Mouse (Mus musculus) heart, embryonic 14.5 days (tissue): ENCODE results near the gene Sptb. TPM values are rescaled to one million over a fixed set of nuclear protein-coding genes. Genes with fewer than 3 reads are reported as not detected.

Experiments
- ATAC-seq: fragments of 200-750 bp; cut with Nextera tagmentation; 2 replicates; pipeline ENCODE4 v1.8.0; 2017; ENCODE audit warnings: low read depth, moderate TSS enrichment; ENCODE audit not compliant: insufficient number of reproducible peaks, insufficient read depth, low FRiP score
- H3K27ac ChIP-seq, 2 experiments: fragments of 200-500 bp in 1 of 2; fragments of 300-500 bp in 1 of 2; sonication (generic) in 1 of 2; replicated peaks in 1 of 2; 2 replicates each; pipeline ENCODE4 v1.5.1; 2012 to 2014; ENCODE audit warnings: low read depth in 2 of 2, low read length in 2 of 2, control low read depth in 1 of 2, mild to moderate bottlenecking in 1 of 2, mixed read lengths in 1 of 2; ENCODE audit not compliant: control insufficient read depth in 1 of 2, insufficient read depth in 1 of 2
- H3K27me3 ChIP-seq: fragments of 300-500 bp; sonication (generic); 2 replicates; pipeline ENCODE4 v1.6.1; 2014; ENCODE audit warnings: mild to moderate bottlenecking, low read length, control low read depth; ENCODE audit not compliant: control insufficient read depth, insufficient read depth
- H3K36me3 ChIP-seq: fragments of 300-500 bp; sonication (generic); 2 replicates; pipeline ENCODE4 v1.6.1; 2014; ENCODE audit warnings: mild to moderate bottlenecking, control low read depth, low read length, mixed read lengths; ENCODE audit not compliant: control insufficient read depth, insufficient read depth
- H3K4me1 ChIP-seq, 2 experiments: fragments of 200-500 bp in 1 of 2; fragments of 300-500 bp in 1 of 2; sonication (generic) in 1 of 2; 2 replicates each; pipeline ENCODE4 v1.6.1; 2012 to 2014; ENCODE audit warnings: low read length in 2 of 2, control low read depth in 1 of 2, mixed read lengths in 1 of 2; ENCODE audit not compliant: control insufficient read depth in 2 of 2, insufficient read depth in 2 of 2
- H3K4me2 ChIP-seq: fragments of 300-500 bp; sonication (generic); 2 replicates; pipeline ENCODE4 v1.6.1; 2014; ENCODE audit warnings: mild to moderate bottlenecking, low read length
- H3K4me3 ChIP-seq, 2 experiments: fragments of 200-500 bp in 1 of 2; fragments of 300-500 bp in 1 of 2; sonication (generic) in 1 of 2; 2 replicates each; pipeline ENCODE4 v1.5.1; 2012 to 2014; ENCODE audit warnings: low read length in 2 of 2, mild to moderate bottlenecking in 2 of 2, control low read depth in 1 of 2, low read depth in 1 of 2, moderate library complexity in 1 of 2; ENCODE audit not compliant: control insufficient read depth in 1 of 2, insufficient read depth in 1 of 2
- H3K9ac ChIP-seq: fragments of 300-500 bp; sonication (generic); 2 replicates; pipeline ENCODE4 v1.6.1; 2014; ENCODE audit warnings: mild to moderate bottlenecking, low read length
- H3K9me3 ChIP-seq: fragments of 300-500 bp; sonication (generic); 2 replicates; pipeline ENCODE4 v1.6.1; 2016; ENCODE audit warnings: low read length, control low read depth; ENCODE audit not compliant: control insufficient read depth
- WGBS: fragments of 180-500 bp; shearing (Covaris S2); extraction: QIAGEN DNeasy Blood & Tissue Kit; methylation state at CpG from one replicate; pipeline ENCODE4 v1.1.7; 2014; 5-methylcytosine and 5-hydroxymethylcytosine counted together
- polyA plus RNA-seq: library from polyadenylated mRNA; unstranded; fragments of >200 nt; fragmentation: Nextera tagmentation; extraction: Ambion mirVana; gene quantifications from 2 replicates; pipeline ENCODE4 v1.2.1, GENCODE M21; 2014

The Sptb gene
- polyA plus RNA-seq, 1 experiment from 2014 or later: 7.4 TPM

GRCm38 (mm10) chr12:76608241-76608640, 102.1 kb downstream of the Sptb start:
- Histone ChIP-seq H3K27ac (no peak overlapping the region), H3K4me3 (no peak overlapping the region), H3K9me3 (no peaks in the 10 kb centered on the region), H3K27me3 (no peaks in the 10 kb centered on the region), H3K4me2 (no peak overlapping the region), H3K4me1 (no peaks in the 10 kb centered on the region), H3K9ac (no peak overlapping the region), H3K36me3 (peaks cover 16% of the 10 kb centered on the region; the same call in 1 of the 2 replicates)
- 80% methylated on average over 11 of the region's 11 CpGs for WGBS
- ATAC-seq: no peak

GRCm38 (mm10) chr12:76605837-76606236, 104.5 kb downstream of the Sptb start:
- no peak overlapping the region for H3K9ac ChIP-seq
- H3K4me3 ChIP-seq: no peak overlapping the region
- H3K9me3 ChIP-seq: no peaks in the 10 kb centered on the region
- H3K4me1 ChIP-seq: no peaks in the 10 kb centered on the region
- H3K27me3 ChIP-seq: no peaks in the 10 kb centered on the region
- H3K4me2 ChIP-seq: no peak overlapping the region
- no peak for ATAC-seq
- H3K27ac ChIP-seq: no peak overlapping the region
- 68% methylated on average over 3 of the region's 3 CpGs for WGBS
- peaks cover 16% of the 10 kb centered on the region for H3K36me3 ChIP-seq

GRCm38 (mm10) chr12:76604546-76604945, 105.8 kb downstream of the Sptb start:
- H3K27ac ChIP-seq: no peak overlapping the region
- peaks cover 23% of the 10 kb centered on the region for H3K36me3 ChIP-seq
- no peak for ATAC-seq
- H3K27me3 ChIP-seq: no peaks in the 10 kb centered on the region
- WGBS: 81% methylated on average over 4 of the region's 4 CpGs
- no peak overlapping the region for H3K9ac ChIP-seq
- no peaks in the 10 kb centered on the region for H3K4me1 ChIP-seq
- H3K4me2 ChIP-seq: no peak overlapping the region
- no peaks in the 10 kb centered on the region for H3K9me3 ChIP-seq
- no peak overlapping the region for H3K4me3 ChIP-seq

- peaks cover 20% of the 10 kb centered on the region for H3K36me3 ChIP-seq
- 75% methylated on average over 9 of the region's 9 CpGs for WGBS
- no peak overlapping the region for H3K27ac ChIP-seq
- H3K9ac ChIP-seq: no peak overlapping the region
- no peaks in the 10 kb centered on the region for H3K4me1 ChIP-seq
- no peaks in the 10 kb centered on the region for H3K27me3 ChIP-seq
- H3K9me3 ChIP-seq: no peaks in the 10 kb centered on the region
- no peak overlapping the region for H3K4me2 ChIP-seq
- H3K4me3 ChIP-seq: no peak overlapping the region
- no peak for ATAC-seq
Observed at GRCm38 (mm10) chr12:76603779-76604178, 106.6 kb downstream of the Sptb start.

- no peak for ATAC-seq
- WGBS: 74% methylated on average over 24 of the region's 24 CpGs
- H3K36me3 ChIP-seq: peaks cover 18% of the 10 kb centered on the region; the same call in 1 of the 2 replicates
- no peak overlapping the region for H3K27ac ChIP-seq
- no peak overlapping the region for H3K4me2 ChIP-seq
- H3K4me1 ChIP-seq: peaks cover 8 to 13% of the 10 kb centered on the region in 2 experiments; a peak in 3 of 4 replicates
- H3K9ac ChIP-seq: no peak overlapping the region; the same call in 1 of the 2 replicates
- H3K27me3 ChIP-seq: no peaks in the 10 kb centered on the region
- H3K9me3 ChIP-seq: no peaks in the 10 kb centered on the region
- H3K4me3 ChIP-seq: no peak overlapping the region
Observed at GRCm38 (mm10) chr12:76598196-76598928, 112.0 kb downstream of the Sptb start.

GRCm38 (mm10) chr12:76597577-76598100, 112.7 kb downstream of the Sptb start:
- WGBS: 68% methylated on average over 15 of the region's 15 CpGs
- Histone ChIP-seq H3K4me1 (peaks cover 8 to 13% of the 10 kb centered on the region in 2 experiments; a peak in 3 of 4 replicates), H3K9ac (no peak overlapping the region; the same call in 1 of the 2 replicates), H3K36me3 (peaks cover 12% of the 10 kb centered on the region; the same call in 1 of the 2 replicates), H3K27me3 (no peaks in the 10 kb centered on the region), H3K27ac (no peak overlapping the region), H3K4me2 (no peak overlapping the region), H3K4me3 (no peak overlapping the region), H3K9me3 (no peaks in the 10 kb centered on the region)
- no peak for ATAC-seq

- H3K4me3 ChIP-seq: no peak overlapping the region
- H3K4me2 ChIP-seq: no peak overlapping the region
- 0 out of 2 replicates have a peak, but pooled peaks cover 10% of the 10 kb centered on the region for H3K36me3 ChIP-seq
- no peak overlapping the region for H3K27ac ChIP-seq
- H3K9me3 ChIP-seq: no peaks in the 10 kb centered on the region
- ATAC-seq: no peak
- H3K27me3 ChIP-seq: no peaks in the 10 kb centered on the region
- H3K9ac ChIP-seq: no peak overlapping the region
- H3K4me1 ChIP-seq: peaks cover 8 to 13% of the 10 kb centered on the region in 2 experiments; a peak in 3 of 4 replicates
- 47% methylated on average over 15 of the region's 15 CpGs for WGBS
Observed at GRCm38 (mm10) chr12:76596292-76597023, 113.9 kb downstream of the Sptb start.
